Comparison of ENCODE assay signal across 10 mouse cellular contexts in genomic region chr2:122081728-122082456, GRCm38 (mm10). TPM values are rescaled to one million over a fixed set of nuclear protein-coding genes. Genes with fewer than 3 reads are reported as not detected.
DNase-seq lines count a peak whose midpoint lies in the region; ATAC-seq and TF ChIP-seq lines count a peak whose summit lies in the region.
"Had no signal": no experiment of that assay in that cellular context is flagged by ENCODE, and none has a peak within 500 bp of the region (broad histone marks: within the 10 kb centered on the region; RNA-seq: fewer than 3 reads in every experiment).

No protein-coding gene starts in this region.

- 19% methylated on average over 7 of the region's 7 CpGs for WGBS in intestine, postnatal 0 days
- WGBS in liver, embryonic 13.5 days (ENCODE audit: insufficient replicate concordance) = 67% methylated on average over 7 of the region's 7 CpGs

- H3K9me3 ChIP-seq in intestine, postnatal 0 days (ENCODE audit: control insufficient read depth) = no peaks in the 10 kb centered on the region
- H3K9me3 ChIP-seq in liver, embryonic 13.5 days (replicated peaks) = no peaks in the 10 kb centered on the region
- H3K9me3 ChIP-seq: embryonic facial prominence, embryonic 13.5 days had no signal

- H3K4me3 ChIP-seq in intestine, postnatal 0 days (ENCODE audit: low read depth, low read length) = no peak overlapping the region
- H3K4me3 ChIP-seq in liver, embryonic 13.5 days (replicated peaks) = no peak overlapping the region
- H3K4me3 ChIP-seq: embryonic facial prominence, embryonic 13.5 days had no signal

- DNase-seq in cerebellum, adult 18-20 months = peak; percentile 41 to 53
- no peak for DNase-seq in cerebellum, adult 11-12 months
- peak; percentile 30 for DNase-seq in Muller cell, postnatal 12 days (ENCODE audit: inconsistent ontology term)
- no peak for DNase-seq in liver, embryonic 13.5 days
- DNase-seq in adipocyte (ENCODE audit: low spot score) = no peak
- no peak for DNase-seq in frontal cortex, postnatal 10 days (ENCODE audit: low spot score in 2 of 2)
- DNase-seq in heart, adult 8-10 months (ENCODE audit: low spot score) = no peak
- DNase-seq: B cell, adult 2 months had no signal

- H3K4me1 ChIP-seq in intestine, postnatal 0 days (replicated peaks; ENCODE audit: control insufficient read depth, insufficient read depth, low read length) = no peaks in the 10 kb centered on the region
- no peaks in the 10 kb centered on the region for H3K4me1 ChIP-seq in liver, embryonic 13.5 days (replicated peaks)
- H3K4me1 ChIP-seq: embryonic facial prominence, embryonic 13.5 days had no signal

- peaks cover 54% of the 10 kb centered on the region for H3K36me3 ChIP-seq in intestine, postnatal 0 days (ENCODE audit: control insufficient read depth, insufficient read depth)
- peaks cover 53% of the 10 kb centered on the region for H3K36me3 ChIP-seq in liver, embryonic 13.5 days

- H3K27ac ChIP-seq in intestine, postnatal 0 days (ENCODE audit: low read depth, low read length) = no peak overlapping the region
- peak overlapping the region; percentile 43; the same call in 1 of the 2 replicates for H3K27ac ChIP-seq in liver, embryonic 13.5 days
- H3K27ac ChIP-seq: embryonic facial prominence, embryonic 13.5 days had no signal

- H3K27me3 ChIP-seq in intestine, postnatal 0 days (replicated peaks; ENCODE audit: control insufficient read depth, insufficient read depth, low read length) = no peaks in the 10 kb centered on the region
- no peaks in the 10 kb centered on the region for H3K27me3 ChIP-seq in liver, embryonic 13.5 days
- H3K27me3 ChIP-seq: embryonic facial prominence, embryonic 13.5 days had no signal

- ATAC-seq in intestine, postnatal 0 days = peak; percentile 83
- peak; percentile 52 for ATAC-seq in liver, embryonic 13.5 days (ENCODE audit: low read depth)

- no peak for TF ChIP-seq CTCF in intestine, postnatal 0 days (IDR thresholded peaks at IDR 0.05; ENCODE audit: low read depth)

- H3K4me2 ChIP-seq in intestine, postnatal 0 days (replicated peaks; ENCODE audit: low read depth) = no peak overlapping the region
- H3K4me2 ChIP-seq in liver, embryonic 13.5 days = no peak overlapping the region
- H3K4me2 ChIP-seq: embryonic facial prominence, embryonic 13.5 days had no signal

- H3K9ac ChIP-seq in intestine, postnatal 0 days (ENCODE audit: low read depth, low read length) = no peak overlapping the region
- H3K9ac ChIP-seq in liver, embryonic 13.5 days = no peak overlapping the region
- H3K9ac ChIP-seq: embryonic facial prominence, embryonic 13.5 days had no signal

RNA-seq across cellular contexts. Expression of gene Spg11, which starts 36.3 kb away (rescaled TPM):
- polyA plus RNA-seq in intestine, postnatal 0 days (2015; fragmentation: Nextera tagmentation; extraction: Ambion mirVana) = 3.7 and 3.8 TPM in 2 replicates
- polyA plus RNA-seq in liver, embryonic 13.5 days (2015; fragmentation: Nextera tagmentation; extraction: Ambion mirVana) = 3.5 and 3.6 TPM in 2 replicates
- 10 to 100 TPM; 10.8 to 11.7 (median 11.6) TPM for total RNA-seq in heart, adult 8-10 months (2022)

RNA-seq across cellular contexts. Expression of gene Eif3j1, which starts 53.5 kb away (rescaled TPM):
- polyA plus RNA-seq in intestine, postnatal 0 days (2015; fragmentation: Nextera tagmentation; extraction: Ambion mirVana) = 7.8 and 7.9 TPM in 2 replicates
- polyA plus RNA-seq in liver, embryonic 13.5 days (2015; fragmentation: Nextera tagmentation; extraction: Ambion mirVana) = 11.0 and 13.7 TPM in 2 replicates
- 10 to 100 TPM; 22.2 to 24.9 (median 23.2) TPM for total RNA-seq in heart, adult 8-10 months (2022)

Comparison
In these comparisons a context has a peak if more than half of its experiments do, and no peak if none do; other contexts are left out.
1. DNase-seq: peak in cerebellum, adult 18-20 months (2 of 2) and Muller cell, postnatal 12 days (single experiment); none in cerebellum, adult 11-12 months (single experiment), liver, embryonic 13.5 days (single experiment), adipocyte (single experiment), frontal cortex, postnatal 10 days (0 of 2) and heart, adult 8-10 months (single experiment).